Mouse (Mus musculus) CD4-positive, CD25-positive, alpha-beta regulatory T cell (primary cell): ENCODE data around the gene Cpm. TPM values are rescaled to one million over a fixed set of nuclear protein-coding genes. Genes with fewer than 3 reads are reported as not detected.

Experiments used
- polyA plus RNA-seq: library from polyadenylated mRNA; unstranded; fragments of 100-300 nt; shearing (Covaris generic); gene quantifications from one replicate; pipeline ENCODE4 v1.2.1, GENCODE M21; 2017

The Cpm gene
- polyA plus RNA-seq, result 49.9 TPM

DNA sequence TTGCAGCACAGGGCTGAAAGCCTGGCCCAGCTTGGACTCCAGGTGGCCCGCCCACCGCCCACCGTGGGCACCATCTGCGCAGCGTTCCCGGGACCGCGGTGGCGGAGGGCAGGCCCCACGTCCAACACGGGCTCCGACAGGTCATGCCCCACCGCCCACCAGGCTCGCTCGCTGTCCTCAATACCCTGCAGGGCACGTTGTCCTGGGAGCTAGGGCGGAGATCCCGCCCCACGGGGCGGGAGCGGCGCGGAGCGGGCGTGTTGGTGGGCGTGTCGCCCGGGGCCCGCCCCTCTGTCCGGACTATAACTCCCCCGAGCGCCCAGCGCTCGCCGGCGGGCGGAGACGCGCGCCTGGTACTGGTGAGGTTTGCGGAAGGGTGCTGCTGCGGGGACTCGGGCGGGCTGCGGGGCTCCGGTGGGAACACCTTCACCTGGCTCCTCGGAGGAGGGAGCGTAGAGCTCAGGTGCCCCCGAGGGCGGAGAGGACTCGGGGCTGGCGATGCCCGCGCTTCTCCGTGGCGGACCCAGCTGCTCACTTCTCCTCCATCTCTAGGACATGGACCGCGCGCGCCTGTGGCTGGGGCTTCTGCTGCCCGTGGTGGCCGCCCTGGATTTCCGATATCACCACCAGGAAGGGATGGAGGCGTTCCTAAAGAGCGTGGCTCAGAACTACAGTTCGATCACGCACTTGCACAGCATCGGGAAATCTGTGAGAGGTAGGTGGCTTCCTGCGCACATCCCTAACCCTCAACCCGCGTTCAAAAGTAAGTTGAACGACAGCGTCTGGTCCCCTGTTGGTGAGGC lies at the start of gene Cpm:
Gene Cpm (plus strand): TSS at position 332 of the 803 bp plus-strand sequence.

DNA sequence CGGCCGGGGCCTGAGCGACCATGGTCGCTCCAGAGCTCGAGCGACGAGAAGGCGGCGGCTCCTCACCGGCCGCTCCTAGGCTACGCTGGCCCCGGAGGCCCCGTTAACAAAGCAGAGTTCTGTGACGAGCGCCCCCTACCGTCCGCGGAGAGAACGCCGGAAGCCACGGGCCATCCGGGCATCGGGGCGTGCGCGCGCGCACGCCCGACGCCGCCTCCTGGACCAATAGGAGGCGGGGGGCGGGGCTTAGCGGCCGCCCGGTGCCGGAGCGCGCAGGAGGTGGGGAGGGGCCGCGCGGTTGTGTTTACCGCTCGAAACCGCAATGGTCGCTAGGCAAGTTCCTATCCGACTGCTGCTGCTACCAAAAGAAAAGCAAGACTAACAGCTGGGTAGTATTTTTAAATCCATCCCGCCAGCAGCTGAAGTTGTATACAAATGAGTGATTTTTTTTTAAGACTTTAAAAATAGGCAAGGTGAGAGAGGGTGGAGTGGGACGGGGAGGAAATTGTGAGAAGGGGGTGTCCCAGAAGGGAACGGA lies 81.4 kb downstream of the Cpm start, which contains the start of gene Mdm2:
Gene Mdm2 (minus strand): TSS at position 155 of the 538 bp plus-strand sequence.

Other genes starting within 250 kb of the Cpm start
- 122 TPM for gene Cpsf6, start 249.5 kb upstream of the Cpm start, polyA plus RNA-seq
- 98.6 TPM for gene Mdm2, start 81.3 kb downstream of the Cpm start, polyA plus RNA-seq
- gene Slc35e3, start 116.9 kb downstream of the Cpm start, polyA plus RNA-seq, result 9.3 TPM
- 60.2 TPM for gene Nup107, start 163.2 kb downstream of the Cpm start, polyA plus RNA-seq
- 496 TPM for gene Rap1b, start 216.5 kb downstream of the Cpm start, polyA plus RNA-seq